Comparison of ENCODE assay signal across 8 mouse cellular contexts in genomic region chr16:21793875-21794696, GRCm38 (mm10). TPM values are rescaled to one million over a fixed set of nuclear protein-coding genes. Genes with fewer than 3 reads are reported as not detected.
DNase-seq lines count a peak whose midpoint lies in the region; ATAC-seq and TF ChIP-seq lines count a peak whose summit lies in the region.

Gene Map3k13, plus strand, starts transcription at chr16:21794346.

- peak within 1 kb of the TSS; percentile 90 for H3K9ac ChIP-seq in heart, embryonic 13.5 days
- peak within 1 kb of the TSS; percentile 91 for H3K9ac ChIP-seq in liver, embryonic 12.5 days
- peak within 1 kb of the TSS; percentile 55 for H3K9ac ChIP-seq in stomach, embryonic 15.5 days

- H3K4me2 ChIP-seq in heart, embryonic 13.5 days, result peak within 1 kb of the TSS; percentile 90
- H3K4me2 ChIP-seq in liver, embryonic 12.5 days, result peak within 1 kb of the TSS; percentile 81
- peak within 1 kb of the TSS; percentile 82 for H3K4me2 ChIP-seq in stomach, embryonic 15.5 days

- H3K4me1 ChIP-seq in erythroblast, embryonic 14.5 days (ENCODE audit: control insufficient read depth), result peaks cover 58% of the 10 kb centered on the region
- H3K4me1 ChIP-seq in heart, embryonic 13.5 days, result peaks cover 18% of the 10 kb centered on the region
- H3K4me1 ChIP-seq in liver, embryonic 12.5 days, result peaks cover 48% of the 10 kb centered on the region
- H3K4me1 ChIP-seq in stomach, embryonic 15.5 days, result 0 out of 2 replicates have a peak, but pooled peaks cover 4% of the 10 kb centered on the region

- ATAC-seq in heart, embryonic 13.5 days (ENCODE audit: extremely low read depth, insufficient number of reproducible peaks, low FRiP score, low TSS enrichment), result peak; percentile 94
- ATAC-seq in liver, embryonic 12.5 days, result peak; percentile 87
- peak; percentile 96 for ATAC-seq in stomach, embryonic 15.5 days (ENCODE audit: insufficient read depth, low FRiP score, low read depth)

- H3ac ChIP-seq in C2C12 (ENCODE audit: control insufficient read depth, insufficient read length, low read depth), result peak within 1 kb of the TSS; percentile 76

- TF ChIP-seq POLR2A in brain, embryonic 14.5 days (IDR thresholded peaks at IDR 0.05; ENCODE audit: borderline replicate concordance, extremely low read depth, insufficient read depth, insufficient read length, poor library complexity, severe bottlenecking), result peak; percentile 87; the same call in 1 of the 2 replicates

- no peak for TF ChIP-seq CTCF in C2C12 (IDR thresholded peaks at IDR 0.05; ENCODE audit: control insufficient read depth, insufficient read depth, insufficient read length)
- no peak for TF ChIP-seq CTCF in brain, embryonic 14.5 days (IDR thresholded peaks at IDR 0.05; ENCODE audit: borderline replicate concordance, extremely low read depth, insufficient read depth, insufficient read length)

- H3K79me3 ChIP-seq in C2C12 (ENCODE audit: low read depth), result no peaks in the 10 kb centered on the region

- H3K27ac ChIP-seq in heart, embryonic 13.5 days (replicated peaks), result peak within 1 kb of the TSS; percentile 89
- H3K27ac ChIP-seq in liver, embryonic 12.5 days, result peak within 1 kb of the TSS; percentile 97
- peak within 1 kb of the TSS; percentile 88 for H3K27ac ChIP-seq in stomach, embryonic 15.5 days

- 2% methylated on average over 47 of the region's 47 CpGs for WGBS in heart, embryonic 13.5 days
- 2% methylated on average over 47 of the region's 47 CpGs for WGBS in liver, embryonic 12.5 days (ENCODE audit: insufficient replicate concordance)
- 2% methylated on average over 47 of the region's 47 CpGs for WGBS in stomach, embryonic 15.5 days

- no peaks in the 10 kb centered on the region for H3K9me3 ChIP-seq in erythroblast, embryonic 14.5 days (ENCODE audit: control insufficient read depth, low read length)
- H3K9me3 ChIP-seq in heart, embryonic 13.5 days, result no peaks in the 10 kb centered on the region
- no peaks in the 10 kb centered on the region for H3K9me3 ChIP-seq in liver, embryonic 12.5 days (replicated peaks)
- no peaks in the 10 kb centered on the region for H3K9me3 ChIP-seq in stomach, embryonic 15.5 days

- peak; percentile 97 for DNase-seq in brain, embryonic 14.5 days (ENCODE audit: low read depth)
- DNase-seq in kidney, postnatal 10 days, result peak; percentile 97
- peak; percentile 93 to 94 for DNase-seq in natural killer cell, adult 2 months (ENCODE audit: low spot score in 2 of 2)

- H3K27me3 ChIP-seq in C2C12 (ENCODE audit: control insufficient read depth, insufficient read depth, insufficient read length), result no peaks in the 10 kb centered on the region
- H3K27me3 ChIP-seq in erythroblast, embryonic 14.5 days (ENCODE audit: control insufficient read depth), result no peaks in the 10 kb centered on the region
- no peaks in the 10 kb centered on the region for H3K27me3 ChIP-seq in heart, embryonic 13.5 days (replicated peaks)
- H3K27me3 ChIP-seq in liver, embryonic 12.5 days (replicated peaks), result no peaks in the 10 kb centered on the region
- H3K27me3 ChIP-seq in stomach, embryonic 15.5 days (replicated peaks), result no peaks in the 10 kb centered on the region

- H3K79me2 ChIP-seq in C2C12 (ENCODE audit: control insufficient read depth, insufficient read depth), result no peaks in the 10 kb centered on the region

- peak within 1 kb of the TSS; percentile 76 for H3K4me3 ChIP-seq in C2C12 (ENCODE audit: insufficient read depth, poor library complexity, severe bottlenecking)
- peak within 1 kb of the TSS; percentile 90 for H3K4me3 ChIP-seq in erythroblast, embryonic 14.5 days (replicated peaks)
- H3K4me3 ChIP-seq in heart, embryonic 13.5 days, result peak within 1 kb of the TSS; percentile 89
- peak within 1 kb of the TSS; percentile 88 for H3K4me3 ChIP-seq in liver, embryonic 12.5 days
- peak within 1 kb of the TSS; percentile 83 for H3K4me3 ChIP-seq in stomach, embryonic 15.5 days (replicated peaks)

- peaks cover under 1% of the 10 kb centered on the region for H3K36me3 ChIP-seq in C2C12 (ENCODE audit: control insufficient read depth, insufficient read depth)
- H3K36me3 ChIP-seq in erythroblast, embryonic 14.5 days (ENCODE audit: control insufficient read depth), result peaks cover 26% of the 10 kb centered on the region
- peaks cover under 1% of the 10 kb centered on the region; the same call in 1 of the 2 replicates for H3K36me3 ChIP-seq in heart, embryonic 13.5 days
- H3K36me3 ChIP-seq in liver, embryonic 12.5 days, result peaks cover 24% of the 10 kb centered on the region
- H3K36me3 ChIP-seq in stomach, embryonic 15.5 days, result no peaks in the 10 kb centered on the region

TF ChIP-seq in C2C12, 6 proteins besides CTCF, POLR2A, EP300 and RAD21:
- TF ChIP-seq MAX (IDR thresholded peaks at IDR 0.05) (peak; percentile 32), CEBPB (IDR thresholded peaks at IDR 0.05; ENCODE audit: low read depth) (no peak)
TF ChIP-seq in C2C12: peak in this region for 1.

RNA-seq across cellular contexts. Expression of gene Map3k13, which starts in this region (rescaled TPM):
- 0.12 TPM for polyA plus RNA-seq in C2C12 (2012; fragmentation: generic; extraction: Trizol)
- polyA plus RNA-seq in brain, embryonic 14.5 days (2012; rRNA removed), result 7.8 and 13.2 TPM in 2 replicates
- polyA plus RNA-seq in erythroblast, embryonic 14.5 days (2012), result 0.01 TPM in 2 replicates
- polyA plus RNA-seq in heart, embryonic 13.5 days (2015; fragmentation: Nextera tagmentation; extraction: Ambion mirVana), result 0.62 and 0.67 TPM in 2 replicates
- polyA plus RNA-seq in liver, embryonic 12.5 days (2016; fragmentation: Nextera tagmentation; extraction: Ambion mirVana), result 0.35 and 0.41 TPM in 2 replicates
- 1.1 TPM in 2 replicates for polyA plus RNA-seq in stomach, embryonic 15.5 days (2015; fragmentation: Nextera tagmentation; extraction: Ambion mirVana)

Comparison
In these comparisons a context has a peak if more than half of its experiments do, and no peak if none do; other contexts are left out.
1. Peak in every context shown above with its lines: DNase-seq, ATAC-seq, H3K4me3 ChIP-seq and H3K27ac ChIP-seq.
2. Peak in ATAC-seq, H3K4me3 ChIP-seq, H3K27ac ChIP-seq, H3K9ac ChIP-seq and H3K4me2 ChIP-seq in heart, embryonic 13.5 days; RNA of the gene not detected or under 1 TPM.
3. Peak in ATAC-seq, H3K4me3 ChIP-seq, H3K27ac ChIP-seq, H3K9ac ChIP-seq and H3K4me2 ChIP-seq in liver, embryonic 12.5 days; RNA of the gene not detected or under 1 TPM.